Mouse (Mus musculus) testis, adult 2 months (tissue): ENCODE results near the gene Fbxl16. TPM values are rescaled to one million over a fixed set of nuclear protein-coding genes. Genes with fewer than 3 reads are reported as not detected.
A peak's percentile ranks its signal among the peaks of the same experiment; 100 is the strongest.

Source experiments
- H3K27ac ChIP-seq: fragments of 200-500 bp; 2 replicates; pipeline ENCODE4 v1.5.1; 2012; ENCODE audit warnings: low read depth, low read length; ENCODE audit not compliant: control insufficient read depth, insufficient read depth
- H3K27me3 ChIP-seq: fragments of 200-500 bp; 2 replicates; pipeline ENCODE4 v1.6.1; 2012; ENCODE audit warnings: mild to moderate bottlenecking, low read length, moderate library complexity; ENCODE audit not compliant: control insufficient read depth, insufficient read depth
- H3K36me3 ChIP-seq: fragments of 200-500 bp; 2 replicates; pipeline ENCODE4 v1.6.1; 2012; ENCODE audit warnings: mild to moderate bottlenecking, low read length; ENCODE audit not compliant: control insufficient read depth, insufficient read depth
- H3K4me1 ChIP-seq: fragments of 200-500 bp; 2 replicates; pipeline ENCODE4 v1.6.1; 2012; ENCODE audit warnings: low read length; ENCODE audit not compliant: control insufficient read depth, insufficient read depth
- H3K4me3 ChIP-seq: fragments of 200-500 bp; 2 replicates; pipeline ENCODE4 v1.5.1; 2012; ENCODE audit warnings: low read depth, mild to moderate bottlenecking, low read length, moderate library complexity, mixed read lengths; ENCODE audit not compliant: control insufficient read depth
- CTCF ChIP-seq: fragments of 200-500 bp; IDR thresholded peaks from 2 replicates; pipeline ENCODE4 v1.5.1; 2012; ENCODE audit warnings: low read depth, mild to moderate bottlenecking, inconsistent platforms, low read length, moderate library complexity; ENCODE audit not compliant: control insufficient read depth, insufficient read depth, insufficient replicate concordance
- POLR2A ChIP-seq: fragments of 200-500 bp; IDR thresholded peaks from 2 replicates; pipeline ENCODE4 v1.6.1; 2012; ENCODE audit warnings: low read depth, mild to moderate bottlenecking, inconsistent platforms, low read length, moderate library complexity; ENCODE audit not compliant: control insufficient read depth
- polyA plus RNA-seq: library from polyadenylated mRNA; depleted of rRNA; stranded (reverse); fragments of >200 nt; gene quantifications from 2 replicates; pipeline ENCODE4 v1.2.3, GENCODE M21; 2012

The Fbxl16 gene
- polyA plus RNA-seq, 1 experiment, result 7.1 TPM

GRCm38 (mm10) chr17:25844396-25844901, 35.6 kb downstream of the Fbxl16 start, which contains the start of gene Rhot2:
Rhot2 (minus strand) TSS chr17:25844851.
- peaks cover 5% of the 10 kb centered on the region for H3K4me1 ChIP-seq
- no peaks in the 10 kb centered on the region for H3K36me3 ChIP-seq
- H3K27ac ChIP-seq, result peak within 1 kb of the TSS; percentile 55
- no peaks in the 10 kb centered on the region for H3K27me3 ChIP-seq
- peak within 1 kb of the TSS; percentile 81 for H3K4me3 ChIP-seq
- TF ChIP-seq CTCF, result peak; percentile 16; the same call in 1 of the 2 replicates
- peak; percentile 63 for TF ChIP-seq POLR2A

GRCm38 (mm10) chr17:25860229-25860628, 51.3 kb downstream of the Fbxl16 start:
- TF ChIP-seq POLR2A (no peak), CTCF (no peak)
- peaks cover 9% of the 10 kb centered on the region for H3K4me1 ChIP-seq
- no peaks in the 10 kb centered on the region for H3K36me3 ChIP-seq
- H3K4me3 ChIP-seq, result peak overlapping the region; percentile 97
- no peaks in the 10 kb centered on the region for H3K27me3 ChIP-seq
- H3K27ac ChIP-seq, result no peak overlapping the region

- H3K4me3 ChIP-seq, result peak within 1 kb of the TSS; percentile 97
- TF ChIP-seq POLR2A, result peak; percentile 96
- TF ChIP-seq CTCF, result no peak; the same call in 1 of the 2 replicates
- H3K27ac ChIP-seq, result peak within 1 kb of the TSS; percentile 94
Observed at GRCm38 (mm10) chr17:25860832-25861703, 52.2 kb downstream of the Fbxl16 start, which contains the start of gene Wdr90. Wdr90 (minus strand) TSS chr17:25861501.

GRCm38 (mm10) chr17:25861704-25862612, 53.1 kb downstream of the Fbxl16 start:
- Histone ChIP-seq H3K4me1 (peaks cover 9% of the 10 kb centered on the region), H3K27ac (peak overlapping the region; percentile 94), H3K36me3 (no peaks in the 10 kb centered on the region), H3K4me3 (peak overlapping the region; percentile 97), H3K27me3 (no peaks in the 10 kb centered on the region)
- TF ChIP-seq CTCF, result no peak
- no peak for TF ChIP-seq POLR2A

More at GRCm38 (mm10) chr17:25860832-25861703, 52.2 kb downstream of the Fbxl16 start, which contains the start of gene Wdr90:
- no peaks in the 10 kb centered on the region for H3K27me3 ChIP-seq
- peaks cover 9% of the 10 kb centered on the region for H3K4me1 ChIP-seq
- no peaks in the 10 kb centered on the region for H3K36me3 ChIP-seq

- Histone ChIP-seq H3K36me3 (no peaks in the 10 kb centered on the region), H3K4me1 (peaks cover 13% of the 10 kb centered on the region), H3K27ac (no peak overlapping the region), H3K27me3 (no peaks in the 10 kb centered on the region), H3K4me3 (no peak overlapping the region)
- TF ChIP-seq CTCF (no peak), POLR2A (no peak)
Observed at GRCm38 (mm10) chr17:25863681-25864080, 54.8 kb downstream of the Fbxl16 start.

GRCm38 (mm10) chr17:25864311-25864710, 55.4 kb downstream of the Fbxl16 start:
- Histone ChIP-seq H3K27ac (no peak overlapping the region), H3K4me3 (no peak overlapping the region), H3K36me3 (no peaks in the 10 kb centered on the region), H3K4me1 (peaks cover 13% of the 10 kb centered on the region), H3K27me3 (no peaks in the 10 kb centered on the region)
- no peak for TF ChIP-seq POLR2A
- TF ChIP-seq CTCF, result no peak
